Mouse (Mus musculus): ENCODE data around the gene Rab9b.

Gene Rab9b

DNA sequence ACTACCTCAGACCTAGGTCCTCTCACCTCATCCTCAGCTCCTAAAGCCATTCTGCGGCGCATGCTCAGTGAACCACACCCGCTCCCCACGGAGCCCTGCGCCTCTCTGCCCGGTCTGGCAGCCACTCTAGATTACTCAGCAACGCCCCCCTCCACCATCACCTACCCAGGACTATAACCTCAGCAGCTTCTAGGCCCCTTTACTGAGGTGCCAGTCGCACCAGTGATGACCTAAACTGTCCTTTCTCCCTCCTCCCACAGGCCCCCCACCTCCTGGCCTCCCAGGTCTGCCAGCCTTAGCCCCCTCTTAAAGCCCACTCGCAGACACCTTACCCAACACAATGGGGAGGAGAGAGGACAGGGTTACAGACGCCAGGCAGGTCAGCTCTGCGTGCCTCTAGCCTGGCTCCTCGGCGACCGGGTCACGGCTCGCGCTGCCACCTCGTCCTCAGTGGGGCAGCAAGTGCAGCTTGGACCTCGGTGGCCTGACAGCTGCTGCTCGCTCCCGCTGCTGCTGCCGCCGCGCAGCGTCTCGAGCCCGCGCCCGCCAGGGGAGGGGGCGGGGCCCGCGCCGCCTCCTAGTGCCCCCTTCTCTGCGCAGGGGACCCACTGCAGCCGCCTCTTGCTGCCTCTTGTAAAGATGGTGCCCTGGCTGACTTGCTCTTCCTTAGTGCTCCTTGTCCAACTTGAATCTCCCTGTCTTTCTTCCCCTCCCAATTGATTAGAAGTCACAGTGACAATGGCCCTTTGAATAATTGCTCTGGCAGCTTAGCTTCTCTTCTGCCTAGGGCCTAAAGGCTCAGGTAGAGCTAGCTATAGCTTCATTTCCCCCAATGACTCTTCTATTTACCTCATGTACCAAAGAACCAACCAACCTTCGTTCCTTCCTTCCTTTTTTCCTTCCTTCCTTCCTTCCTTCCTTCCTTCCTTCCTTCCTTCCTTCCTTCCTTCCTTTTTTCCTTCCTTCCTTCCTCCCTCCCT, at the start of gene Rab9b:
Rab9b (minus strand) TSS at position 695 of the 980 bp plus-strand sequence.
- DNase-seq (ENCODE audit: low spot score) = no peak

GRCm38 (mm10) chrX:136904369-136904768, 35.8 kb upstream of the Rab9b start:
- DNase-seq (ENCODE audit: low spot score) = no peak

GRCm38 (mm10) chrX:136895757-136896156, 27.2 kb upstream of the Rab9b start:
- DNase-seq (ENCODE audit: low spot score) = no peak

DNA sequence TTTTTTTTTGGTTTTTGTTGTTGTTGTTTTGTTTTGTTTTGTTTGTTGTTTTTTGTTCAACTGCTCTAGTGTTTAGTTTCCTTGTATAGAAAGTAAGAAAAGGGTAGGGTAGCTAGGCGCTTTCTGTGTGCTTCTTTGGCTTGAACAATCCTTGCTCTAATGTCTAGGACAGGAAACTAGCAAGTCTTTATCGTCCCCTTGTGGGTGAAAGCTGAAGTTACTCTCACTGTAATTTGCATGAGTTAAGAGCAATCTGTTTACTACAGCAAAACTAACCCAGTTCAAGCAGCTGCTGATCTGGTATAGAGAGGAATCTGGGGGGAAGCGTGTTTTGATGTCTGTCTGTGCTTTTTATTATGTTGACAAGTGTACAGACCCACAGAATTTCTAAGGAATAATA, 18.3 kb downstream of the Rab9b start:
- DNase-seq (ENCODE audit: low spot score) = no peak

- DNase-seq (ENCODE audit: low spot score) = no peak
Observed at GRCm38 (mm10) chrX:136828610-136829009, 39.9 kb downstream of the Rab9b start.

DNA sequence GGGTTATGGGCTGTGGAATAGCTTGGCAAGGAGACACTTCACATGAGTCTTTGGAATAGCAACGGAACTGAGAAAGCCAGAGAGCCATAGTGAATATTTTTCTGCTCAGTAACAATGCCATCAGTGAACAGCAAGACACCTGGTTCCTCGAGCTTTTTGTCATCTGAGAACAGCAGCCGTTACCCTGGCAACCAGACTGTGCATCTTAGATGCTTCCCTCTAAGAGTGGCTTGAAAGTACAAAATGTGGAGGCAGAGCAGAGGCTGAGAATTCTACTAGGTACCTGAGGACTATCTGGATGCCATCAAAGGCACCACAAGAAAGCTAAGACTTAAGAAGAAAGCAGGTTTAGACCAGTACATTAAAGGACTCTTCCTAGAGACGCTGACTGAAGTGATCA, 43.5 kb downstream of the Rab9b start:
- no peak for DNase-seq (ENCODE audit: low spot score)

DNA sequence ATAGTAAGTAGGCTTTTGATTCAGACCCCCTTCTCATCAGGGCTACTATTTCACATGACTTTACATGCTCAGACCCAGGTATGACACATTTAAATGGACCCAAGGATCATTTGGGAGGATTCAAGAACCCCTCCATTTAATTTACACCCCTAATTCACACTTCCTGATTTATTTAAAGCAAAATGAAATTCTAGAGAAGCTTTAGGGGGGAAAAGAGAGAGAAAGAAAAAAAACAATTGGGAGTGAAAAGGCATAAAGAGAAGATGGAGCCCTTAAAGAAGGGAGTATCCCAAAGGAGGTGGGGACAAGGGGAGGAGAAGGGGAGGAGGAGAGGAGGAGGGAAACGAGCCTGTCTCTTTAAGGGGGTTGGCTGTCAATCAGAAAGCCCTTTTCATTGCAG, 46.2 kb downstream of the Rab9b start, which contains the start of gene Plp1:
Plp1 (plus strand) TSS at position 301 of the 400 bp plus-strand sequence.
- DNase-seq (ENCODE audit: low spot score) = no peak

GRCm38 (mm10) chrX:136820250-136820649, 48.3 kb downstream of the Rab9b start:
- DNase-seq (ENCODE audit: low spot score) = peak; percentile 49

DNA sequence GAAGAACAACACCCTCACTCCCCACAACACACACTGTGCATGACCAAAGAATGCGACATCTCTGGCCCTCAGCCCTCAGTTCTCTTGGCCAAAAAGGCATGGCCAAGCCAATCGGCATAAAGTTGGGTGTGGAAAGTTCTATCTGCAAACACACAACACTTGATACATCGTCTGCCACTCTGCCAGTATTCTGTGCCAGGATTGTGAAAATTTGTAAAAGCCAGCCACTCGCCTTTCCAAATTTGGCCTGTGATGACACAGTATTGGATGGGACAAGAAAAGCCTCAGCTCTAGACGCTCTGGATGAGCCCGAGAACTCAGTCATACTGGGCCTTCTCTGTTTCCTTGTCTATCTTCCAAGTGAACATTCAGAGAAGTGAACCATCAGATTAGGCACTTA, 48.8 kb downstream of the Rab9b start:
- DNase-seq (ENCODE audit: low spot score) = no peak

All from urinary bladder, postnatal 25 days (tissue).